Mouse (Mus musculus): ENCODE data around the gene Disc1. TPM values are rescaled to one million over a fixed set of nuclear protein-coding genes. Genes with fewer than 3 reads are reported as not detected.
A peak's percentile ranks its signal among the peaks of the same experiment; 100 is the strongest.

The Disc1 gene
- total and polyA plus RNA-seq, 3 experiments = 1.1 to 2.3 (median 2.2) TPM

GRCm38 (mm10) chr8:125230526-125231131 is 176.6 kb downstream of the Disc1 start:
- H3K4me1 ChIP-seq (ENCODE audit: control insufficient read depth, insufficient read depth, low read length) = peaks cover 19% of the 10 kb centered on the region
- H3K27ac ChIP-seq = no peak overlapping the region
- intact Hi-C loops (cut with DNase I) = no loop called here
- no peaks in the 10 kb centered on the region for H3K79me2 ChIP-seq (replicated peaks; ENCODE audit: control insufficient read depth, insufficient read depth, low read length)
- no peak overlapping the region for H3K9ac ChIP-seq (ENCODE audit: low read depth, low read length)
- peaks cover 3% of the 10 kb centered on the region; the same call in 1 of the 2 replicates for H3K36me3 ChIP-seq (ENCODE audit: control insufficient read depth, insufficient read depth, low read length)
- WGBS = 82% methylated on average over 5 of the region's 5 CpGs
- TF ChIP-seq EP300 (IDR thresholded peaks at IDR 0.05; ENCODE audit: insufficient read depth, low read depth, low read length) (no peak), CTCF (IDR thresholded peaks at IDR 0.05) (no peak), POLR2A (IDR thresholded peaks at IDR 0.05; ENCODE audit: insufficient read depth, low read depth, low read length) (no peak)
- DNase-seq = no peak
- H3K4me3 ChIP-seq = no peak overlapping the region
- no peaks in the 10 kb centered on the region for H3K27me3 ChIP-seq (ENCODE audit: control insufficient read depth, insufficient read depth, low read length)

- no peaks in the 10 kb centered on the region for H3K79me2 ChIP-seq (replicated peaks; ENCODE audit: control insufficient read depth, insufficient read depth, low read length)
- H3K27me3 ChIP-seq (ENCODE audit: control insufficient read depth, insufficient read depth, low read length) = no peaks in the 10 kb centered on the region
- H3K27ac ChIP-seq = no peak overlapping the region
- H3K4me3 ChIP-seq = no peak overlapping the region
- DNase-seq = no peak
- TF ChIP-seq CTCF (IDR thresholded peaks at IDR 0.05) (no peak), EP300 (IDR thresholded peaks at IDR 0.05; ENCODE audit: insufficient read depth, low read depth, low read length) (no peak), POLR2A (IDR thresholded peaks at IDR 0.05; ENCODE audit: insufficient read depth, low read depth, low read length) (no peak)
- H3K36me3 ChIP-seq (ENCODE audit: control insufficient read depth, insufficient read depth, low read length) = 0 out of 2 replicates have a peak, but pooled peaks cover under 1% of the 10 kb centered on the region
- no peak overlapping the region for H3K9ac ChIP-seq (ENCODE audit: low read depth, low read length)
- H3K4me1 ChIP-seq (ENCODE audit: control insufficient read depth, insufficient read depth, low read length) = peaks cover 11% of the 10 kb centered on the region
- intact Hi-C loops (cut with DNase I) = no loop called here
- WGBS = 86% methylated on average over 9 of the region's 9 CpGs
Measured at GRCm38 (mm10) chr8:125232724-125233123, 178.7 kb downstream of the Disc1 start.

GRCm38 (mm10) chr8:125235898-125236835 is 182.2 kb downstream of the Disc1 start:
- H3K27ac ChIP-seq = peak overlapping the region; percentile 80
- peaks cover 8% of the 10 kb centered on the region for H3K4me1 ChIP-seq (ENCODE audit: control insufficient read depth, insufficient read depth, low read length)
- H3K9ac ChIP-seq (ENCODE audit: low read depth, low read length) = peak overlapping the region; percentile 39
- intact Hi-C loops (cut with DNase I) = loop anchor here (2.0 to 5.0 kb wide), 2 partner anchors 17 to 56 kb away; no protein-coding TSS in a partner anchor
- no peaks in the 10 kb centered on the region for H3K27me3 ChIP-seq (ENCODE audit: control insufficient read depth, insufficient read depth, low read length)
- peak; percentile 87 for TF ChIP-seq EP300 (IDR thresholded peaks at IDR 0.05; ENCODE audit: insufficient read depth, low read depth, low read length)
- no peak for TF ChIP-seq CTCF (IDR thresholded peaks at IDR 0.05)
- TF ChIP-seq POLR2A (IDR thresholded peaks at IDR 0.05; ENCODE audit: insufficient read depth, low read depth, low read length) = peak; percentile 41; the same call in 1 of the 2 replicates
- no peaks in the 10 kb centered on the region for H3K36me3 ChIP-seq (ENCODE audit: control insufficient read depth, insufficient read depth, low read length)
- peak; percentile 60 to 63 for DNase-seq
- no peaks in the 10 kb centered on the region for H3K79me2 ChIP-seq (replicated peaks; ENCODE audit: control insufficient read depth, insufficient read depth, low read length)
- 19% methylated on average over 22 of the region's 22 CpGs for WGBS
- H3K4me3 ChIP-seq = peak overlapping the region; percentile 27

- 44% methylated on average over 4 of the region's 4 CpGs for WGBS
- TF ChIP-seq EP300 (IDR thresholded peaks at IDR 0.05; ENCODE audit: insufficient read depth, low read depth, low read length) (no peak), POLR2A (IDR thresholded peaks at IDR 0.05; ENCODE audit: insufficient read depth, low read depth, low read length) (no peak), CTCF (IDR thresholded peaks at IDR 0.05) (no peak)
- DNase-seq = no peak
Measured at GRCm38 (mm10) chr8:125240763-125241162, 186.8 kb downstream of the Disc1 start.

GRCm38 (mm10) chr8:125242382-125242781 is 188.4 kb downstream of the Disc1 start:
- no peaks in the 10 kb centered on the region for H3K36me3 ChIP-seq (ENCODE audit: control insufficient read depth, insufficient read depth, low read length)
- no peak for DNase-seq
- H3K27ac ChIP-seq = no peak overlapping the region
- no peaks in the 10 kb centered on the region for H3K79me2 ChIP-seq (replicated peaks; ENCODE audit: control insufficient read depth, insufficient read depth, low read length)
- intact Hi-C loops (cut with DNase I) = no loop called here
- no peaks in the 10 kb centered on the region for H3K27me3 ChIP-seq (ENCODE audit: control insufficient read depth, insufficient read depth, low read length)
- H3K4me3 ChIP-seq = no peak overlapping the region
- no peak overlapping the region for H3K9ac ChIP-seq (ENCODE audit: low read depth, low read length)
- 12% methylated on average over 10 of the region's 10 CpGs for WGBS
- peaks cover 4% of the 10 kb centered on the region for H3K4me1 ChIP-seq (ENCODE audit: control insufficient read depth, insufficient read depth, low read length)
- TF ChIP-seq EP300 (IDR thresholded peaks at IDR 0.05; ENCODE audit: insufficient read depth, low read depth, low read length) (0 out of 2 replicates have a peak, but pooled peaks have one; percentile 22), POLR2A (IDR thresholded peaks at IDR 0.05; ENCODE audit: insufficient read depth, low read depth, low read length) (no peak)

More at GRCm38 (mm10) chr8:125240763-125241162, 186.8 kb downstream of the Disc1 start:
- peaks cover 4% of the 10 kb centered on the region for H3K4me1 ChIP-seq (ENCODE audit: control insufficient read depth, insufficient read depth, low read length)
- H3K4me3 ChIP-seq = no peak overlapping the region
- H3K27ac ChIP-seq = no peak overlapping the region
- no peaks in the 10 kb centered on the region for H3K36me3 ChIP-seq (ENCODE audit: control insufficient read depth, insufficient read depth, low read length)
- H3K27me3 ChIP-seq (ENCODE audit: control insufficient read depth, insufficient read depth, low read length) = no peaks in the 10 kb centered on the region
- intact Hi-C loops (cut with DNase I) = no loop called here
- H3K9ac ChIP-seq (ENCODE audit: low read depth, low read length) = no peak overlapping the region
- no peaks in the 10 kb centered on the region for H3K79me2 ChIP-seq (replicated peaks; ENCODE audit: control insufficient read depth, insufficient read depth, low read length)

Measured in heart, adult 2 months (tissue).